Mouse (Mus musculus) G1E-ER4 (cell line): ENCODE measurements around the gene Apoc1. TPM values are rescaled to one million over a fixed set of nuclear protein-coding genes. Genes with fewer than 3 reads are reported as not detected.

Source experiments
- GATA1 ChIP-seq: IDR thresholded peaks from one replicate; pipeline ENCODE4 v1.8.0; 2012; ENCODE audit warnings: low read length, inconsistent platforms
- polyA plus RNA-seq: library from polyadenylated mRNA; stranded (reverse); fragments of >175 nt; gene quantifications from 2 replicates; pipeline ENCODE4 v1.2.3, GENCODE M21; 2012

The Apoc1 gene
- polyA plus RNA-seq, 1 experiment = 4.8 TPM

- no peak for TF ChIP-seq GATA1
Observed at GRCm38 (mm10) chr7:19673083-19673699, 19.3 kb downstream of the Apoc1 start.

- TF ChIP-seq GATA1 = no peak
Observed at GRCm38 (mm10) chr7:19671511-19671910, 20.9 kb downstream of the Apoc1 start.

DNA sequence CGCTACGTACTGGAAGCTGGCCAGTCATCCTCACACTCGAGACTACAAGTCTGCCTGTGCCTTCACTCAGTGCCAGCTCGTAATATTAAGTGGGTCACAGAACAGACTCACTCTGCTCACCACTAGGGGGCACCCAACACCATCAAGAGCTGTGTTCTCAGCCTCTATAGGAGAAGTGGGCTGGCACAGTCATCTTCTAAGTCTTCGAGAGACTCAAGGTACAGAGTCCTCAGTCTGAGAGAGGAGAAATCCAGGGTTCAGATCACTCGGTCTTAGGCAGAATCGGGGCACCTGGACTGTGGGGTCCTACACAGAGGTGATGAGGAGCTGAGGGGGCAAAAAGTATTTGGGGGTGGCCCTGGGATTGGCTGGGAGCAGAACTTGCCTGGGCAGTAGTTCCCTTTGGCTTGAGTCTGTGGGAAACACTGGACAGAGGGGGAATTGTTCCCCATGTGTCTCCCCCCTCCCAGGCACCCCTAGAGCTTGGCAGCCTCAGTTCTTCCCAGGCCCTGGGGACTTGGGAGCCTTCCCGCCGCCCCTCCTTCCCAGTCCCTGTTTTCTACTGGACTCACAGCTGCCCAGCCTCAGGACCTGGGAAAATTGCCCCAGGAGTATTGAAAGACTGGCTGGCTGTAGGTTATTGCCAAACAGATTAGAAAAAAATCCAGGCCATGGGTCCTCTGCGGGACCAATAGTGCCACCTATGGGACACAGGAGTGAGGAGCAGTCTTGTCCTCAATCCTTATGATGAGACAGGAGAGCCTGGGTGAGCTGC is 23.3 kb downstream of the Apoc1 start:
- TF ChIP-seq GATA1 = no peak

- TF ChIP-seq GATA1 = no peak
Observed at GRCm38 (mm10) chr7:19667434-19667833, 25.0 kb downstream of the Apoc1 start.

GRCm38 (mm10) chr7:19666750-19667149 is 25.7 kb downstream of the Apoc1 start:
- no peak for TF ChIP-seq GATA1

DNA sequence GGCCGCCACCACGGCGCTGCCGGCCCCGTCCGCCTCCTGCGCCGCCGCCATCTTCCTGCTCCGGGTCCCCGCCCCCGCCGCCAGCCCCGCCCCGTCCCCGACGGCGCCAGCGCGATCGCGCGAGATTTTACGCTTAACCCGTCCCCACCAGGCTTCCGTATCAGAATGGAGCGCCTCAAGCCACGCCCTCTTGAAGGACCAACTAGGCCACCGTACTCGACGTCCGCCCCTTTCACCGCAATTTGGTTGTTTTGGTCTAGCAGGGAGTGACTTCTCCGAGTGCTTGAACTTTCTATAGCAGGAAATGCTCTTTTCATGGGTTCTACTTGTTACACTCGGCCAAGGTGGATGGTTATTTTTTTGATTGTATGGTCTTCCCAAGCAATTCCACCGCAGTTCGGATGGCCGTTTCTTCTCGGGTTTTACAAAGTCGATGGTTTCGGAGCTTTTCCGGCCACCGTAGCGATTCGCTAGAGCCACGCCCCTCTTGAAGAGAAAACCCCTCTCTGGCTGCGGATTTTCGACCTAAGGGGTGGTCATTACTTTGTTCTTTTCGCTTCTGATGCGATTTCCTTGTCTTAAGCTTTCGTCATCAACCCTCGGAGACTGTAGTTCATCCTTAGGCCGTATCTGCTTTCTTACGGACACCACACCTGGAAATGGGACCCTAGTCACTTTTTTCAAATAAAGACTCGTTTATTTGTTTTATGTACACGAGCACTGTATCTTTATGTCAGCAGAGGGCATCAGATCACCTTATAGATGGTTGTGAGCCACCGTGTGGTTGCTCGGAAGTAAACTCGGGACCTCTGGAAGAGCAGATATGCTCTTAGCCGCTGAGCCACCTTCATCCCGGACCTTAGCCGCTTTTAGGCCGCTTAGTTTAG is 27.3 kb downstream of the Apoc1 start, which contains the start of gene Clptm1:
Gene Clptm1, minus strand, starts transcription at position 79 of the 887 bp plus-strand sequence.
- TF ChIP-seq GATA1 = no peak

GRCm38 (mm10) chr7:19664455-19664954 is 28.0 kb downstream of the Apoc1 start:
- no peak for TF ChIP-seq GATA1

GRCm38 (mm10) chr7:19663940-19664339 is 28.5 kb downstream of the Apoc1 start:
- TF ChIP-seq GATA1 = no peak

DNA sequence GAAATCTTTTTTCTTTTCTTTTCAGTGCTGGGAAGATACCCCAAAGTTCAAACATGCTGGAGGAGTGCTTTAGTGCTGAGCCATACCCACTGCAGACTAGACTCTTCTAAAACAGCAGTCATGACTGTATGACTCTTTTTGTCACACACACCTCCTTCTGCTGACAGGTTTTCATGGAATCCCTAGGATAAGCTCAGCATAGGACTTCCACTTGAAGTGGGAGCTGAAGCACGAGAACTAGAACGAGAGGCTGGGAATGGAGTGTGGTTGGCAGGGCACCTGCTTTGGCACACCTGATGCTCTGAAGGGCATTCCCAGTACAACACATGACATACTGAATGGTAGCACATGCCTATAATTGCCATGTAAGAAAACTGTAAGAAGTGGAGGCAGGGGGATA is 39.8 kb downstream of the Apoc1 start:
- TF ChIP-seq GATA1 = no peak

GRCm38 (mm10) chr7:19651063-19651786 is 41.2 kb downstream of the Apoc1 start:
- TF ChIP-seq GATA1 = no peak

DNA sequence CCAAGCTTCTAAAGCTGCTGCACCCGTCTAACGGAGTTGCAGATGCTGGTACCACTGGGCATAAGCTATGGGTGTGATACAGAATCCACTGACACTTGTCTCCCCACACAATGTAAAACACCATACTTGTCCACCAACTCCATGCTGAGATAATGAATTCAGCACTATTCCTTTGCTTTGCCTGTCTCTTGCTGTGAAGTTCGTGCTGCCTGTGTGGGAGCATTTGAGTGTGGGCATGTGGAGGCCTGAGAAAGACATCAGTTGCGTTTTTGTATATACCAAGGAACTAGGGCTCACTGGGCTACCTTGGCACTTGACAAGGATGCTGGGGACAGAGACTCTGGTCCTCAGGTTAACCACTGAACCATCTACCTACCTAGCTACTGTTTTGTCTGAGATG is 51.2 kb downstream of the Apoc1 start:
- TF ChIP-seq GATA1 = no peak

Other genes with a start within 250 kb of the Apoc1 start
- gene Mark4, start 233.8 kb downstream of the Apoc1 start, polyA plus RNA-seq = 45.0 and 67.8 TPM in 2 replicates
- gene Exoc3l2, start 229.3 kb downstream of the Apoc1 start, polyA plus RNA-seq = 0.08 TPM in 2 replicates
- gene Bloc1s3, start 184.3 kb downstream of the Apoc1 start, polyA plus RNA-seq = 7.4 and 10.3 TPM in 2 replicates
- 590 and 674 TPM in 2 replicates for gene Trappc6a, start 184.3 kb downstream of the Apoc1 start, polyA plus RNA-seq
- gene Nkpd1, start 174.8 kb downstream of the Apoc1 start, polyA plus RNA-seq = 0.40 and 0.71 TPM in 2 replicates
- gene Ppp1r37, start 129.6 kb downstream of the Apoc1 start, polyA plus RNA-seq = 134 and 156 TPM in 2 replicates
- 3.0 and 3.1 TPM in 2 replicates for gene Zfp296, start 115.4 kb downstream of the Apoc1 start, polyA plus RNA-seq
- gene Gemin7, start 115.1 kb downstream of the Apoc1 start, polyA plus RNA-seq = 91.7 and 117 TPM in 2 replicates
- 263 and 292 TPM in 2 replicates for gene Clasrp, start 88.2 kb downstream of the Apoc1 start, polyA plus RNA-seq
- 0.75 and 0.90 TPM in 2 replicates for gene Relb, start 63.2 kb downstream of the Apoc1 start, polyA plus RNA-seq
- 149 and 193 TPM in 2 replicates for gene Clptm1, start 27.6 kb downstream of the Apoc1 start, polyA plus RNA-seq
- gene Apoc2, start 14.7 kb downstream of the Apoc1 start, polyA plus RNA-seq = not detected in 2 replicates
- gene Gm44805, start 11.2 kb downstream of the Apoc1 start, polyA plus RNA-seq = not detected in 2 replicates
- not detected in 2 replicates for gene Apoc4, start 11.2 kb downstream of the Apoc1 start, polyA plus RNA-seq
- 23.7 and 28.1 TPM in 2 replicates for gene Apoe, start 6.5 kb upstream of the Apoc1 start, polyA plus RNA-seq
- gene Tomm40, start 22.8 kb upstream of the Apoc1 start, polyA plus RNA-seq = 694 and 701 TPM in 2 replicates
- 49.4 and 58.6 TPM in 2 replicates for gene Nectin2, start 57.8 kb upstream of the Apoc1 start, polyA plus RNA-seq
- not detected in 2 replicates for gene Bcam, start 78.4 kb upstream of the Apoc1 start, polyA plus RNA-seq
- gene Cblc, start 104.1 kb upstream of the Apoc1 start, polyA plus RNA-seq = not detected in 2 replicates
- gene Bcl3, start 130.1 kb upstream of the Apoc1 start, polyA plus RNA-seq = not detected in 2 replicates
- gene Gm19345, start 159.3 kb upstream of the Apoc1 start, polyA plus RNA-seq = not detected in 2 replicates
- gene Ceacam16, start 168.6 kb upstream of the Apoc1 start, polyA plus RNA-seq = 0.83 and 1.3 TPM in 2 replicates
- not detected in 2 replicates for gene Ceacam19, start 195.3 kb upstream of the Apoc1 start, polyA plus RNA-seq
- not detected in 2 replicates for gene Pvr, start 228.5 kb upstream of the Apoc1 start, polyA plus RNA-seq